Mouse (Mus musculus) stomach, embryonic 15.5 days (tissue): ENCODE results near the gene Gas6. TPM values are rescaled to one million over a fixed set of nuclear protein-coding genes. Genes with fewer than 3 reads are reported as not detected.

Source experiments
- ATAC-seq: fragments of 200-750 bp; cut with Nextera tagmentation; 2 replicates; pipeline ENCODE4 v1.8.0; 2017; ENCODE audit warnings: low read depth, moderate number of reproducible peaks, moderate TSS enrichment; ENCODE audit not compliant: insufficient read depth, low FRiP score
- H3K27ac ChIP-seq: fragments of 300-500 bp; sonication (generic); 2 replicates; pipeline ENCODE4 v1.5.1; 2015; ENCODE audit warnings: mild to moderate bottlenecking, inconsistent platforms
- H3K27me3 ChIP-seq: fragments of 300-500 bp; sonication (generic); replicated peaks from 2 replicates; pipeline ENCODE4 v1.6.1; 2015; ENCODE audit warnings: inconsistent platforms
- H3K36me3 ChIP-seq: fragments of 300-500 bp; sonication (generic); 2 replicates; pipeline ENCODE4 v1.6.1; 2015; ENCODE audit warnings: inconsistent platforms
- H3K4me1 ChIP-seq: fragments of 300-500 bp; sonication (generic); 2 replicates; pipeline ENCODE4 v1.6.1; 2015; ENCODE audit warnings: inconsistent platforms
- H3K4me2 ChIP-seq: fragments of 300-500 bp; sonication (generic); 2 replicates; pipeline ENCODE4 v1.6.1; 2015; ENCODE audit warnings: mild to moderate bottlenecking, inconsistent platforms
- H3K4me3 ChIP-seq: fragments of 300-500 bp; sonication (generic); replicated peaks from 2 replicates; pipeline ENCODE4 v1.5.1; 2015; ENCODE audit warnings: inconsistent platforms
- H3K9ac ChIP-seq: fragments of 300-500 bp; sonication (generic); 2 replicates; pipeline ENCODE4 v1.6.1; 2015; ENCODE audit warnings: inconsistent platforms
- H3K9me3 ChIP-seq: fragments of 300-500 bp; sonication (generic); 2 replicates; pipeline ENCODE4 v1.6.1; 2016; ENCODE audit warnings: inconsistent platforms
- WGBS: fragments of 180-500 bp; shearing (Covaris S2); methylation state at CpG from one replicate; pipeline ENCODE4 v1.1.7; 2015; 5-methylcytosine and 5-hydroxymethylcytosine counted together
- polyA plus RNA-seq: library from polyadenylated mRNA; unstranded; fragments of >200 nt; fragmentation: Nextera tagmentation; extraction: Ambion mirVana; gene quantifications from 2 replicates; pipeline ENCODE4 v1.2.1, GENCODE M21; 2015

Gene Gas6
- polyA plus RNA-seq, 1 experiment from 2014 or later, result 130 TPM

DNA sequence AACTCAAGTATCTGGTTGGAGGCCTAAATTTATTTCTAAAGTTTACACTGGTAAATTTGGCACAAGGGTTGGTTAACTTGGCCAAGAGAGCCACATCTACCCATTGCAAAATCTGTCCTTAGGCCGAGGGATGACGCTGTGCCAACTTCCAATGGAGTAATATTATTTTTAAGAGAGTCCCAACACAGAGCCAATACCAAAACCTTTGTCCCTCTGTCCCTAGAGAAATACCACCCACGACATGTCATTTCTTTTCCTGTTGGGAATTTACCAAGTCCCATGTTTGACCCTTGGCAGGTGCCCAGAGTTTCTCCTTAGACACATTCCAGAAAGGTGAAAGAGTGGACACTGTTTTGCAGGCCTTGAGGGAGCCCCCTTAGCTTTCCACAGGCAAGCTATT, 12.7 kb downstream of the Gas6 start:
- Histone ChIP-seq H3K27ac (no peak overlapping the region), H3K4me3 (no peak overlapping the region), H3K27me3 (no peaks in the 10 kb centered on the region), H3K9me3 (no peaks in the 10 kb centered on the region), H3K4me1 (no peaks in the 10 kb centered on the region), H3K9ac (no peak overlapping the region), H3K36me3 (0 out of 2 replicates have a peak, but pooled peaks cover 1% of the 10 kb centered on the region), H3K4me2 (no peak overlapping the region)
- ATAC-seq, result no peak
- WGBS, result 86% methylated on average over 3 of the region's 3 CpGs

DNA sequence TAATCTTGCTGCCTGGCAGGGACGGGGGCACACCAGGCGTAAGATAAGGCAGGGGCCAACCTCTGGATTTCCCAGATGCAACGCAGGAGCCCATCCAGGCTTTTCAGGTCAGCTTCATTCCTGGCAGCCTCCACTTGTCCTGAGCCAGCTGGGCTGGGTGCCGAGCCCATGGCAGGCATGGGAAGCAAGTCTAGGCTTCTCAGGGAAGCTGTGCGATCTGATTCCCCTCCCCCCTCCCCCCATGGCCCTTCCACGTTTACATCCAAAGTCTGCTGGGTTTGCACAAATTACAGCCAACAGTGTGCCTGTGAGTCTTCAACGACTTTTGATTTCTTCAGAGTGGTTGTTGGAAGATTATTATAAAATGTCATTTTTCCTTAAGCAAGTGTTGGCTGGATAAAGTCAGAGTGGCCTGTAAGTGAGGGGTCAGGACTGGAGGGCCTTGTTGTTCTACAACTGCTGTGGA, 13.2 kb downstream of the Gas6 start:
- no peak for ATAC-seq
- Histone ChIP-seq H3K4me2 (no peak overlapping the region), H3K4me3 (no peak overlapping the region), H3K9me3 (no peaks in the 10 kb centered on the region), H3K27ac (no peak overlapping the region), H3K9ac (no peak overlapping the region), H3K27me3 (no peaks in the 10 kb centered on the region), H3K36me3 (0 out of 2 replicates have a peak, but pooled peaks cover 4% of the 10 kb centered on the region), H3K4me1 (no peaks in the 10 kb centered on the region)
- WGBS, result 63% methylated on average over 7 of the region's 7 CpGs

DNA sequence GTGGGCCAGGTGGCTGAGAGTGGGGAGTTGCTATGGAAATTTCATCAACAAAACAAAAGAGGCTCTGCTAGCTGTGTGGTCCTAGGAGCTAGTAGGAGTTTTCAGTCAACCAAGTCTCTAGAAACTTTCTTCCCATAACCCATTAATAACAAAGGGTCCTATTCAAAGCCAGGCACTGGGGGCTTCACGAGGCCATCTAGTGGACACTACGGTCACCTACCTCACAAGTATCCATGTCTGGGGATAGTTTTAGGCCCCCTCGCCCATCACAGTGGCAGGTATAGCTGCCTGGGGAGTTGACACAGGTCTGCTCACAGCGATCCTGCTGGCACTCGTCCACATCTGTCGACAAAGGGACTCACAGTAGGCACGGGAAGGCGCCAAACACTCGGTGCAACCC, 18.4 kb downstream of the Gas6 start:
- H3K9me3 ChIP-seq, result no peaks in the 10 kb centered on the region
- no peak overlapping the region for H3K4me2 ChIP-seq
- H3K27ac ChIP-seq, result no peak overlapping the region
- no peaks in the 10 kb centered on the region for H3K4me1 ChIP-seq
- H3K36me3 ChIP-seq, result peaks cover 11% of the 10 kb centered on the region
- no peak overlapping the region for H3K4me3 ChIP-seq
- no peak for ATAC-seq
- no peak overlapping the region for H3K9ac ChIP-seq
- no peaks in the 10 kb centered on the region for H3K27me3 ChIP-seq
- WGBS, result 62% methylated on average over 9 of the region's 9 CpGs

DNA sequence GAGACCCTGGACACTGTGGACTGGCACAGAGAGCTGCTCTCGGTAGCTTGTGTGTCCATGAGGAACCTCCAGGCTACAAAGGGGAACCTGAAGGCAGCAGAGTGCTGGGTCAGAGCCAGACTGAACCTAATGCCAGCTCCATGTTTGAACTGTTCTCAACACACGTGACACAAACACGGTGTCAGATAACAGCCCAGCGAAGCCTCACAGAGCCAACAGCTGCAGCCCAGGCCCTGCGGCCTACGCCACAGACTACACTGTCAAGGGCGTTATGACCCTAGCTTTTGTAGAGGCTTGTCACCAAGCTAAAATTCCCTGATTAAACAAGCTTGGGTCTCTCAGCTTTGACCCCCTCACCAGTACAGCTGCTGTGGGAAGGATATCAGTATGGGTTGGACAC, 22.0 kb downstream of the Gas6 start:
- H3K4me3 ChIP-seq, result no peak overlapping the region
- ATAC-seq, result peak; percentile 57
- no peak overlapping the region for H3K27ac ChIP-seq
- no peaks in the 10 kb centered on the region for H3K27me3 ChIP-seq
- no peak overlapping the region for H3K4me2 ChIP-seq
- H3K4me1 ChIP-seq, result no peaks in the 10 kb centered on the region
- H3K36me3 ChIP-seq, result peaks cover 11% of the 10 kb centered on the region
- H3K9me3 ChIP-seq, result no peaks in the 10 kb centered on the region
- H3K9ac ChIP-seq, result no peak overlapping the region
- 39% methylated on average over 7 of the region's 7 CpGs for WGBS

DNA sequence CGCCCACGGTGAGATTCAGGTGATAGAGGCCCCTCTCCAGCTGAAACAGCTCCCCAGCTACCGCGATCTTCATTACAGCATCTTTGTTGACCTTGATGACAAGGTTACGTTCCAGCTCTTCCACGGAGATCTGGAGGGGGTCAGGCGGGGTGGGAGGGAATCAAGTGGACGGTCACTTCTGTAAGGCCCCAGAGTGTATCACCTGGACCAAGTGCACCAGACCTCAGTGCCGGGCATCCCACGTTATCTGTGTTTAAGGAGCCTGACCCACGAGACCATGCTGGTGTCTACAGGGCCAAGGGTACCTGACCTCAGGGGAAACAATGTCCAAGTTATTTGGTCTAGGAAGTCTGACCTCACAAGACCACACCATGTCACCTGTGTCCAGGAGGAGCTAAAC, 22.8 kb downstream of the Gas6 start:
- no peak overlapping the region for H3K4me2 ChIP-seq
- no peak overlapping the region for H3K9ac ChIP-seq
- H3K36me3 ChIP-seq, result peaks cover 8% of the 10 kb centered on the region
- no peak overlapping the region for H3K27ac ChIP-seq
- no peaks in the 10 kb centered on the region for H3K4me1 ChIP-seq
- no peak for ATAC-seq
- WGBS, result 80% methylated on average over 11 of the region's 11 CpGs
- H3K27me3 ChIP-seq, result no peaks in the 10 kb centered on the region
- H3K9me3 ChIP-seq, result no peaks in the 10 kb centered on the region
- H3K4me3 ChIP-seq, result no peak overlapping the region

DNA sequence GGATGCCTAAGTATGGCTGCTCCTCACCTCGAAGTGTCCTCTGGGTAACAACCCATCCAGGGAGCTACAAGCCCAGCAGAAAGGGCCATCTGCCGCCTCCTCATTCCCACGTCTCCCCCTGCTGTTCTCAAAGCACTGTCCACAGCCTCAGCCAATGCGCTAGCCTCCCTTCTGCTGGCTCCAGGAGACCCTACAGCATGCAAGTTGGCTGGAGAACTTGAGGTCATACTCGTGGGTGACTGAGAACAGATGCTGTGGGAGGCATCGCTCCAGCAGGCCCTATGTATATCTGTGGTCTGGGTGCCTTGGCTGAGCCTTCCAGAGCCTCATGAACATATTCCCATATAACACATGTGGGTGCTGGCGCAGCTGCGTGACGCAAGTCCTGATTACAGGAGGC, 25.6 kb downstream of the Gas6 start:
- no peak for ATAC-seq
- H3K27ac ChIP-seq, result no peak overlapping the region

DNA sequence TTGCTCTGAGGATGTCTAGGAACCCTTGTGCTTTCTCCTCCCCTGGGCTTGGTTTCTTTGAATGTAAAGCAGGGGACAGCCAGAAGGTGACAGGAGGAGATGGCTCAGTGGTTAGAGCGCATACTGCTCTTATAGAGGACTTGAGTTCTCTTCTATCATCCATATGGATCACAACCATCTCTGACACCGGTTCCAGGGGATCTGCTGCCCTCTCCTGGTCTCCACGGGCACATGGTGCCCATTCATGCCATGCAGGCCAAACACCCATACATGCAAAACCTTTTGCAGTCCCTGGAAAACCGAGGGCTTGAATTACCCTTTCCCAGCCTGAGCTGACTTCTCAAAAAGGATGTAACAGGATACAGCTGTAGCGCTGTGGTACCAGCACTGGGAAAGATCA, 27.3 kb downstream of the Gas6 start:
- WGBS, result 65% methylated on average over 5 of the region's 5 CpGs
- Histone ChIP-seq H3K36me3 (no peaks in the 10 kb centered on the region), H3K4me1 (0 out of 2 replicates have a peak, but pooled peaks cover 9% of the 10 kb centered on the region), H3K27me3 (no peaks in the 10 kb centered on the region), H3K4me2 (no peak overlapping the region), H3K9ac (no peak overlapping the region), H3K9me3 (no peaks in the 10 kb centered on the region), H3K4me3 (no peak overlapping the region), H3K27ac (no peak overlapping the region)
- ATAC-seq, result no peak

More for the DNA sequence above, 25.6 kb downstream of the Gas6 start:
- H3K9me3 ChIP-seq, result no peaks in the 10 kb centered on the region
- no peak overlapping the region for H3K4me3 ChIP-seq
- no peaks in the 10 kb centered on the region for H3K27me3 ChIP-seq
- no peaks in the 10 kb centered on the region for H3K4me1 ChIP-seq
- 78% methylated on average over 9 of the region's 9 CpGs for WGBS
- H3K36me3 ChIP-seq, result no peaks in the 10 kb centered on the region
- no peak overlapping the region for H3K9ac ChIP-seq
- no peak overlapping the region for H3K4me2 ChIP-seq

DNA sequence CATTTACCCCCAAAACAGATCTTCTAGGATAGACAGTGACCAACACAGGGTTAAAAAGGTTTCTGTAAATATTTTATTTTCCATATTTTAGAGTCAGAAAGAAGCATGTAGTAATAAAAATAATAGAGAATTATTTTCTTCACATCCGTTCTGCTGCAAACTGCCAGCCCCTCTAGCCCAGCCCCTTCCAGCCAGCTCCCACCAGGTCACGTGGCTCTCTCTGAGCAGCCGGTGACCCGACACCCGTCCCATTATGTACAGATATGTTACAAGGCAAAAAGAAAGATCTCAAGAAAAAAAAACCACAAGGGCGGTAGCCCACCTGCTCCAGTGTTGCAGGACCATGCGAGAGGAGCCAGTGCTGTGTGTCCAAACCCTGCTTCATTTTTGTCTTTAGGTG, 29.0 kb downstream of the Gas6 start:
- no peak for ATAC-seq
- no peaks in the 10 kb centered on the region for H3K36me3 ChIP-seq
- no peak overlapping the region for H3K4me3 ChIP-seq
- 0 out of 2 replicates have a peak, but pooled peaks cover 9% of the 10 kb centered on the region for H3K4me1 ChIP-seq
- no peaks in the 10 kb centered on the region for H3K9me3 ChIP-seq
- no peak overlapping the region for H3K4me2 ChIP-seq
- 46% methylated on average over 7 of the region's 7 CpGs for WGBS
- no peaks in the 10 kb centered on the region for H3K27me3 ChIP-seq
- no peak overlapping the region for H3K27ac ChIP-seq
- H3K9ac ChIP-seq, result no peak overlapping the region

DNA sequence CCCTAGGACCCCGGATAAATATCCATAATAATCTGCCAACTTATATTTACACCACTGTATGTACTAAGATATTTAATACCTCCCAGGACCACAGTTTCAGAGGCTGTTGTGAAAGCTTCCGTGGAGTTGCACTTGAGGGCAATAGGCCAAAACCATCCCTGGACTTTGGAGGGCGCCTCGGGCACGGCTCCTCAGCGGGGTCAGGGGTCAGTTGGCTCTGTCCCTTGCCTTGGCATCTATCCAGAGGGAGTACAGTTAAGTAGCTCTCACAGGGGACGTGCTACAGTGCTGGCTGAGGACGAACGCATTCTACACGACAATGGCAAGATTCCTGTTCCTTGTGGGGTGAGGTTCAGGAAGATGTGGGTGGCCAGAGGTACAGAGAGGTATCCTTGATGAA, 31.9 kb downstream of the Gas6 start:
- WGBS, result 69% methylated on average over 10 of the region's 10 CpGs
- no peak for ATAC-seq
- H3K4me3 ChIP-seq, result no peak overlapping the region
- H3K27me3 ChIP-seq, result no peaks in the 10 kb centered on the region
- no peak overlapping the region for H3K4me2 ChIP-seq
- H3K36me3 ChIP-seq, result no peaks in the 10 kb centered on the region
- H3K9ac ChIP-seq, result no peak overlapping the region
- no peaks in the 10 kb centered on the region for H3K9me3 ChIP-seq
- no peak overlapping the region for H3K27ac ChIP-seq
- 0 out of 2 replicates have a peak, but pooled peaks cover 9% of the 10 kb centered on the region for H3K4me1 ChIP-seq

DNA sequence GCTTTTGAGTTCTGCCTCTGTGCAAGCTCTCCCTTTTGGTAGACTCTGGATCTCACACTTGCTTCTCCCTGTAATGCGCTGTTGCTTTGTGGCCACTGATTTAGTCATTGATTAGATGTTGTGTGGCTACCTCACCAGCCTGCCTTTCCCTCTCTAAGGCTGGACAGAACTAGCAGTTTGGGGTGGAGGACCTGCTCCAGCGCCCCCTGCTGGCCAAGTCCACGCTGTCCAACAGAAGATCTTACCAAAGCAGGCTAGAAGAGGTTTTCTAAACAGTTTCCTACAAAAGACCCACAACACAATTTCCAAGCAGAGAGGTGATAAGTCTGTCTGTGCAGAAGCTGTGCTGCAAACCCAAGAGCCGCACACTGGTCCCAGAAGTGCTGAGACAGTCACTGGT, 32.4 kb downstream of the Gas6 start:
- H3K27me3 ChIP-seq, result no peaks in the 10 kb centered on the region
- 0 out of 2 replicates have a peak, but pooled peaks cover 9% of the 10 kb centered on the region for H3K4me1 ChIP-seq
- 42% methylated on average over 4 of the region's 4 CpGs for WGBS
- H3K9ac ChIP-seq, result no peak overlapping the region
- no peak overlapping the region for H3K27ac ChIP-seq
- ATAC-seq, result no peak
- H3K9me3 ChIP-seq, result no peaks in the 10 kb centered on the region
- H3K4me2 ChIP-seq, result no peak overlapping the region
- H3K36me3 ChIP-seq, result no peaks in the 10 kb centered on the region
- no peak overlapping the region for H3K4me3 ChIP-seq

DNA sequence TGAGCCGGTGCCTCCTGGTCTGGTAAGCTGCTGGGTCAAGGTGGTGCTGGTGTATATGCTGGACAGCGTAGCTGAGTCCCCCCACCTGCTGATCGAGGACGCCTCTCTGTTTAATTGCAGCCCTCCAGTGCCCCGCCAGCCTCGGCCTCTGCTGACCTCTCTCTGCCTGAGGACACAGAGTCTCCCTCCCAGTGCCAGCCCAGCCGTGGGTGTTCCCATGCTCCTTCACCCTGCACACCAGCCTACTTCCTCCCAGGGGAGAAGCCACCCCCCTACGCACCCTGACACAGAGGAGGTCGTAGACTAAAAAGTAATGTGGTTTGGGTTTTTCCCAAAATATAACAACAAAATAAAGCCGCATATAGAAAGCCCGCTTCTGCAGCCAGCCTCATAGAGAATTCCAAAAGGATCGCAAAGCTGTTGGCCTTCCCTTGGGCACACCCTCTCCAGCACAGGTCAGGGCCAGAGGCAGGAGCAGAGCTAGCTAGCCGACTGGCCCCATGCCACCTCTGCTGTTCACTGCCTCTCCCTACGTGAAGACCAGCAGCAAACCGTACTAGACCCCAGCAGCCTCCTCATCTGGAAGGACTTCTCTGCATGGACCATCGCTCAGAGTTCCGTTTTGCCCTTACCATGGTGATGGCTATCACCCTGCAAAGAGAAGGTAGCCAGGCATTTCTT, 33.1 kb downstream of the Gas6 start:
- 69% methylated on average over 17 of the region's 17 CpGs for WGBS
- H3K27ac ChIP-seq, result no peak overlapping the region
- 0 out of 2 replicates have a peak, but pooled peaks cover 9% of the 10 kb centered on the region for H3K4me1 ChIP-seq
- H3K9ac ChIP-seq, result no peak overlapping the region
- no peak for ATAC-seq
- no peaks in the 10 kb centered on the region for H3K9me3 ChIP-seq
- no peak overlapping the region for H3K4me3 ChIP-seq
- no peaks in the 10 kb centered on the region for H3K27me3 ChIP-seq
- no peak overlapping the region for H3K4me2 ChIP-seq
- no peaks in the 10 kb centered on the region for H3K36me3 ChIP-seq

DNA sequence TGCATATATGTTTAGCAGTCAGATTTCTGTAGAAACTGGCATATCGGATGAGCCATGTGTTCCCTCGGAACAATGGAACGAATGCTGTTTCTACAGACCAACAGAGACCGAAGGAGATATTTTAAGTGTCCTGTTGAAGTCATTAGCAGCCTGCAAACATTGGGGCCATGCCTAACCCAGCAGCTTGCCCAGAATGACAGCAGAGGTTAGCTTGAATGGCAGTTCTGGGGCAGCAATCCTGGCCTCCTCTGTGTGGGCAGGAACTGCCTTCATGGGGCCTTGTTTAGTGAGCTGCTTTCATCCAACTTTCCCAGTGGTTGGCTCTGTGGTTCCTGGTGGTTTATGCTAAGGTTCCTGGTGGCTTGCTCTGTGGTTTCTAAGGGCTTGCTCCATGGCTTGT, 34.9 kb downstream of the Gas6 start:
- WGBS, result 90% methylated on average over 4 of the region's 4 CpGs
- Histone ChIP-seq H3K27me3 (no peaks in the 10 kb centered on the region), H3K4me3 (no peak overlapping the region), H3K9ac (no peak overlapping the region), H3K36me3 (no peaks in the 10 kb centered on the region), H3K27ac (no peak overlapping the region), H3K4me1 (0 out of 2 replicates have a peak, but pooled peaks cover 9% of the 10 kb centered on the region), H3K9me3 (no peaks in the 10 kb centered on the region), H3K4me2 (no peak overlapping the region)
- ATAC-seq, result no peak
